Mouse (Mus musculus): ENCODE data around the gene Marf1.
"Not testable (repeated sequence)": the region's sequence is repeated elsewhere in the genome, so short reads cannot be mapped to it uniquely, and the experiment has no call there.

Marf1 gene

DNA sequence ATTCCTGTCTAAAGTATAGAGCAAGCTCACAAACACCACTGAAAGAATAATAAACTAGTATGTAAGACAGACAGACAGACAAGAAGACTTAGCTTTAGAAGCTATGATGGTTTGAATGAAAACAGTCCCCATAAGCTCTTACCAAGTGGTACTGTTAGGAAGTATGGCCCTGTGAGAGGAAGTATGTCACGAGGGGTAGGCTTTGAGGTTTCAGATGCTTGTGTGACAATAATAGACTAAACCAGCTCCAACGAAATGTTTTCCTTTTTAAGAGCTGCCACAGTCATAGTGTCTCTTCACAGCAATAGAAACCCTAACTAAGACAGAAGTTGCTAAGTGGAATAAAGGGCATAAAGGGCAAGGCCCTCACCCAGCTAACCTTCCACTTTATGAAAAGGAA, 28.1 kb downstream of the Marf1 start:
- DNase-seq (ENCODE audit: low spot score), result no peak

DNA sequence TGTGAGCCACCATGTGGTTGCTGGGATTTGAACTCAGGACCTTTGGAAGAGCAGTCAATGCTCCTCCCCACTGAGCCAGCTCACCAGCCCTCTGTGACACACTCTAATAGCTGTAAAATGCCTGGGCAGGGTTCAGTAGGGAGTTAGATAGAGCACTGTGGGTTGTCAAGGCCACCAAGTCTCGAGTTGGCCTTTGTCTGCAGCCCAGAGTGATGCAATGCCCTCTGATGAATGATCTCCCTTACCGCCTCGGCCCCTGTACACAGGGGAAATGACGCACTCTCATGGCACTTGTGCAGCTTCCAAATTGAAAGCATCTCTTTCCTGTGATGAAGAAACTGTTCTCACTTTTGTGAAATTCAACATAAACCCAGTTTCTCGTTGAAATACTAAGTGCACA, 31.3 kb downstream of the Marf1 start:
- DNase-seq (ENCODE audit: low spot score), result no peak

DNA sequence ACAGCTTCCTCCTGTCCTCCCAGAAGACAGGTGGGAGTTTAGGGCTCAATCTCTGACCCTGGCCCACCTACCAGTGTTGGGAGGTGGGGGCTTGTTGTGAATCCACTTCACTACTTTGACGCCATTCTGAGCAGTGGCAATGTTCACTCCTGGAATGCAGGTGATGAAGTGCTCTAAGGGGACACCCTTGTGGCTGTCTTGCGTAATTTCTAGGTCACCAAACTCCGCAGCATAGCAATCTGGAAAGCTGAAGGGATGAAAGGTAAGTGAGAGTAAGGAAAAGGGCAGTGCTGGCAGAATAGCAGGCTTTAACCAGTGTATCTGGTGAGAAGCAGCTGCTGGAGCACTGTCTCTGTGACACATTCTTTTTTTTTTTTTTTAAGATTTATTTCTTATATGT, 31.8 kb downstream of the Marf1 start:
- no peak for DNase-seq (ENCODE audit: low spot score)

DNA sequence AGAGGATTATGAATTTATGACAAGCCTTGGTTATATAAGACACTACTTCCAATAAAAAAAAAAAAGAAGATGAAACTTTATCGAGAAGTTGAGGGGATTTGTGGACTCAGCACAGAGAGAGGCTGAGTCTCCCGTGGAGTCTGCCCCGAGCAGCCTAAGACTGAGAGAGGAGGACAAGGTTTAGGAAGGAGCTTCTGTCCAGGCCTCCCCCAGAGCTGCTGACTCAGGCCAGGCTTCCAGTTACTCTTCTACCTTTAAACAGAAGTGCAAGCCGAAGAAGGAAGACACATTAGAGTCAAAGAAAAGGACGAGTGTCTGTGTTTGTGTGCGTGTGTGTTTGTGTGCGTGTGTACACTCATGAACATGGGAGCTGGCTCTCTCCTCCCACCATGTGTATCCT, 32.4 kb downstream of the Marf1 start:
- DNase-seq (ENCODE audit: low spot score), result no peak

DNA sequence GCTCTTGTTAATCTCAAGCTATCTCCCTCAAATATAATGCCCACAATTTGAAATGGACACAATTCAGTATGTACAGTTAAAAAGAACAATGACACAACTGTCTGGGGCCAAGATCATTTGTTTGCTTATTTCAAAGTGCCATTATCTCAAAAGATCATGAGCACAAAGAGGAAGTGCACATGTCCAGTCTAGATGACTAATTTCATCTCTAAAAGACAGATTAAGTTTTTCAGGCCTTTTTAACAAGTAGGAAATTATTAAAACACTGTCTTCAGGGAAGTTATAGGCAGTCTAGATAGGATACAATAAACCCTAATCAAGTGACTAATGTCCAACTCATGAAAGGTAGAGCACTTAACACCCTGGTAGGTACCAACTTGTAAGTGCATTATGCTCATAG, 34.2 kb downstream of the Marf1 start:
- no peak for DNase-seq (ENCODE audit: low spot score)

DNA sequence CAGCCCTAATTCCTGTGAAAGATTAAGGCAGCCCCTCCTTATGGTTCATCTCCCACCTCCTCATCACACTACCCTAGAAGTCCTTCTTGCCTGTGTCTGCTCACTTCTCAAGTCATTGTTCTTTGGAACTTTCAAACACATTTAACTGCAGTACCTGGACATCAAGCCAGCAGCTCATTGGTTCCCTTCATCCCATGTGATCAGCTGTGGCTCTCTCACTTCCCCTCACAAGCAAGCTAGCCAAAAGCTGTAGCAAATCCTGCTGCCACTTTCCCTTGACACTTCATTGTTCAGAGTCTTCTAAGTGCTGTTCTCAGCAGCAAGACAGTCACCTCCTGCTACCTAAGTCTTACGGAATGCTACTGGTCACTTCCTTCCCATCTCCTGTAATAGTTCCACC, 37.9 kb downstream of the Marf1 start:
- DNase-seq (ENCODE audit: low spot score), result no peak

DNA sequence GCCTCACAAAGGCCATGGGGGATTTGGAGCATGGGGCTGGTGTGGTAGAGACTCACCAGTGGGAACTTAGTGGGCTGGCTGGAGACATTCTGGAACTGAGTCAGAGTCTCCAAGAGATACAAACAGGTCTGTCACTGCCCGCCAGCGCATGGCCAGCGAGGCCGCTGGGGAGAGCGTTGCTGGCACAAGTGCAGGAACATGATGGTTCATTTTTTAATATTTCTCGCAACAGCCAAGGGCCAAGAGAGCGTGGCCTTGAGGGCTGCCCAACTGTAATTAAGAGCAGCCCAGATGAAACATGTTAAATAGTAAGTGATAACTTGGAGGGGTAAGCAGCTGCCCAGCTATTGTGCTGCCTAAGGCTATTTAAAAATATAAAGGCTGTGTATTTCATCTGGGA, 38.4 kb downstream of the Marf1 start:
- DNase-seq (ENCODE audit: low spot score), result no peak

DNA sequence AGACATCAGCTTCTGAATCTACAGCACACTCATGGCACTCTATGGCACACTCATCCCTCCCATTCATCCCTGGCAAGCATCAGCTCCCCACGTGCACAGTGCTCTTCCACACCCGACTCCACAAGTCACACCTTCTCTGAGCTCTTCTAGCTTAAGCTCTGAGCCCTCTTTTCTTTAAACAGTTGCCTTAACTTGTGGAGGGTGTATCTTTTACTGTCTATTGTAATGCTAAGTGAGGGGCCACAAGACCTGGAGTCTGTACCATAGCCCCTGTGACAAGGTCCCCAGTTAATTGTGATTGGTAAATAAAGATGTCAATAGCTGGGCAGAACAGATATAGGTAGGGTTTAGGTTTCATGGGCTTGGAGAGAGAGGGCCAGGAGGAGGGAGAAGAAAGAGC, 39.2 kb downstream of the Marf1 start:
- DNase-seq (ENCODE audit: low spot score), result no peak

DNA sequence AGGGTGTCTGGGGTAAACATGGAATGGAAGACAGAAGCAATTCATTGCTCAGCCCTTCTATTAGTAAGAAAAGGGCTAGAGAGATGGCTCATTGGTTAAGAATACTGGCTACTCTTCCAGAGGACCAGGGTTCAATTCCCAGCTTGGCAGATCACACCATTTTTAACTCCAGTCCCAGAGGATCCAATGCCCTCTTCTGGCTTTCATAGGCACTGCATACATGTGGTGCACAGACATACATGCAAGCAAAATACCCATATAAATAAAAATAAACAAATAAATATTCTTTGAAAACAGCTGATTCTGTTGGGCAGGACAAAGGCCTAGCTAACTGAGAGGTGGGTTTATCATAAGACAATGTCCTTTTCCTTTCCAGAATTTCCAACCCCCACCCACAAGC, 40.6 kb downstream of the Marf1 start:
- no peak for DNase-seq (ENCODE audit: low spot score)

DNA sequence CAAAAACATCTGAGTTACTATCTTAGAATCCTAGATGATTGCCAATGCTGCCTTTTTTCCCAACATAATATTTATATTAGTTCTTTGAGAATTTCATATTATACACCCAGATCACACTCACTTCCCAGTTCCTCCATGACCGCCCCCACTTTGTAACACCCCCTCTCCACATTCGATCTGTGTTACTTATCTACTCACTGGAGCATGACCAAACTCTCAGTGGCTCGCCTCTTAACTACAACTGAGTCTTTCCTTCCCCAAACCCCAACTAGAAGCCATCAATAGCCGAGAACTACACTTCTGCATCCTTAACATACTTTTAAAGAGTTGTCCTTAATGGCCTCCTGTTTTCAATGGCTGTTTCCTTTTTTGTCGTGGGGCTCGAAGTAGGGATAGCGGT, 41.6 kb downstream of the Marf1 start:
- DNase-seq (ENCODE audit: low spot score), result no peak

DNA sequence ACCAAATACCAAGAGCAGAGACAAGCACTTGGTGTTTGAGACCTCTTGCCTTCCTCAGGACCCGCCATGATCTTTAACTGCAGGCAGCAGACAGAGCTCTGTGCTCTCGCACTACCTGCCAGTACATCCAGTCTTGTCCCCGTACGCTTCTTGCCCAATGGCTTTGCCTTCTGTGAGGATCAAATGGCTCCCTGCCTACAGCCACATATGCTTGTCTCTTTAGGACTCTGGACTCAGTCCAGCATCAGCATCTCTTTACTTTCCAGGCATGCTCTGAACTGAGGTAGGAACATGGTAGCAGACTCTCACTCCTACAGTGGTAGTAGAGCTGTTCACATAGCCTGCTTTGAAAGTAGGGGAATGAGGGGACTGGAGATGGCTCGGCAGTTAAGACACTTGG, 42.2 kb downstream of the Marf1 start:
- no peak for DNase-seq (ENCODE audit: low spot score)

DNA sequence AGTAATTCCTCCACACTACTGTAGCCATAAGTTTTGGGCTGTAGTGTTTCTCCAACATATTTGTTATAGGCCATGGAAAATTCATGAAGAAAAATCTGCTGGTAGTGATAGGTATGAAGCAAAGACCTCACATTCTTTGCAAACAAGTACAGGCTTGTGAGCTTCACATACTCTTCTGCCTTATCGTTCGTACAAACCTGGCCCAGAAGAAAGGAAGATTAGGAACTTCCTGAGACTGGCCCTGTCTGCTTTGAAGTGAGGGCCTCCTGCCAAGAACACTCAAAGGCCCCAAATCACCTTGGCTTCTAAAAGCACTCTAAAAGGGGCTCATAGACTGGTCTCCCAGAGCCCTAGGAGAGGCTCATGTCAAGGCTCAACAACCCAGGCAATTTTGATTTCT, 45.9 kb downstream of the Marf1 start:
- DNase-seq (ENCODE audit: low spot score), result no peak

DNA sequence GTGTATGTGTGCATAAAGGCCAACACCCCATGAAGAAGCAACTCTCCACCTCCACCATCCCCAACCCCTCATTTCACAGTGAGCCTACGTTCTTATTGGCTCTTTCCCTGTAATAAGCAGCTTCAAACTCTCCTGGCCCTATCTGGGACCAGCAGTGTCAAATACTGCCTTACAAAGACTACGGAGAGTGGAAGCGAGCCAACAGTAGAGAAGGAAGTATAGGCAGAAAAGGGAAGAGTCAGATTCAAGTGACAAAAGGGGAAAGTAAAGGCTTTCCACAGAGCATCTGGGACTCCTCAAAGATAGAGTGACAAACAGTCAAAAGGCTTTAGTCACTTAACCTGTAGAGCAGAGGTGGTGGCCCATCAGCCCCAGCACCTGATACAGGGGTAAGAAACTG, 50.4 kb downstream of the Marf1 start:
- no peak for DNase-seq (ENCODE audit: low spot score)

DNA sequence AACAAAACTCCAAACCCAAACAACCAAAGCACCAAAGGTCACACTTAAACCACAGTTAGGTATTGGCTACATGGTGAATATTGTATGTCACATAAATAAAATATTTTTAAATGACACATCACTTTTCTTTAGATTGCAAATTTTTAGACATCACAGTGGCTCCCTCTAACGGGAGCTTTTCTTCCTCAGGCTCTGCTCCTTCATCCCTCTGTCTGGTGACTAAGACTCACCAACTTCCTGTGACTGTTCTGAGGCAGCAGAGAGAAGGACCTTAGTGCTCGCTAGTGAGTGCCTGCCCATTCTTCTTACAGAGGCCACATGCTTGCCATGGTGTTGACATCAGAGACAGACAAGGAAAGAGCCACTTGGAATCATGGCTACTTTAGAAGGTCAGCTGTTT, 51.0 kb downstream of the Marf1 start:
- DNase-seq (ENCODE audit: low spot score), result no peak

DNA sequence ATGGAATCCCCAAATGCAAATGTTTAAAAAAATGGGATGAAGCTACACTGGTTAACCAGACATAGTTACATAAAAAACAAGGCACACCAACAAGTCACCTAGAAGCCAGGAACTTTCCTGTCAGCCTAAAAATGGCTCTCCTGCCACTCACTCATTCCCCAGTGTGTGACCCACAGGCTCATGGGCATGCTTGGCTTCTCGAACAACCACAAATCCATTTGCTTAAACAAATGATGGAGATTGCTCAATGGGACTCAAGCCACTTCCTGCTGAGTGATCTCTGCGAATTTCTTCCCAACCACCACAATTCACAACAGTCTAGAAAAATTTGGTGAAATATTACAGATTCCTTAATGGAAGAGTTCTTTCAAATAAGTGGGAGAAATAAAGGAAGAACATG, 52.2 kb downstream of the Marf1 start:
- no peak for DNase-seq (ENCODE audit: low spot score)

DNA sequence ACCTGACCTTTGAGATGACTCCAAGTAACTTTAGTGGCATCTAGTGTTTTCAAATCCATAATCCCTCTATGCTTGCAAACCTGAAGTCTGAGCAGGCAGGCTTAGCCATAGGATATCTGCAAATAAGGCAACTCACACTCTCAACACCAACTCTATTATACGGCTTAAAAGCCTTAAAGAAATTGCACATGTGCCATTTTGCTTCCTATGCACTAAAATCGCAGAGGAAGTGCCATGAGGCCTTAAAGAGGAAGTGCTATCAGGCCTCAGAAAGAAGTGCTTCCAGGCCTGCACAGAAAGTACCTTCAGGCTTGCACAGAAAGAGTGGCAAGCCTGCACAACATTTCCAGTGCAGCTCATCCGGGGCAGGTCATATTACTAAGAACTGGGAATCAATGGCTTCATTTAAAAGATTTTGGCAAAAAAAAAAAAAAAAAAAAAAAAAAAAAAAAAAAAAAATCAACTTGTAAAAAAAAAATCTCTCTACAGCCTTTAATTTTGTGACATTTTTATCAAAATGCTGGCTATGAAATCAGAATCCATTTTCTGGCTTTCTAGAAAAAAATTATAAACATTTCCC, 53.4 kb downstream of the Marf1 start:
- DNase-seq (ENCODE audit: low spot score), result no peak

DNA sequence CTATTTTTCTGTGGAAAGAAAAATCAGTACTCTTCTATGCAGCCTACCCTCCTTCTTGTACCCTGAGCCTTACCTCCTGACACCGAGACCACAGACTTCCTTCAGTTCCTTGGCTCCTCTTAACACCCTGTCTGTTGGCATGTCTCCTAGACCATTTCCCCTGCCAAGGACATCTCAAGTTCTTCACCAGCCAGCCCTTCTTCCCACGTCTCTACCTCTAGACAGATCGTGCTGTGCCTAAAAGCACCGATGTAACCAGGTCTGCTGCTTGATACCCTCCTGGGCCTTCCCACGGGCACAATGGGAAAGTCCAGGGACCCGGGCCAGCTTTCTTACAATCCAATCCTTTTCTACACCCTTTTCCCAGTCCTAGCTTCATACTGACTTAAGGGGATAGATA, 57.3 kb downstream of the Marf1 start:
- DNase-seq (ENCODE audit: low spot score), result no peak

DNA sequence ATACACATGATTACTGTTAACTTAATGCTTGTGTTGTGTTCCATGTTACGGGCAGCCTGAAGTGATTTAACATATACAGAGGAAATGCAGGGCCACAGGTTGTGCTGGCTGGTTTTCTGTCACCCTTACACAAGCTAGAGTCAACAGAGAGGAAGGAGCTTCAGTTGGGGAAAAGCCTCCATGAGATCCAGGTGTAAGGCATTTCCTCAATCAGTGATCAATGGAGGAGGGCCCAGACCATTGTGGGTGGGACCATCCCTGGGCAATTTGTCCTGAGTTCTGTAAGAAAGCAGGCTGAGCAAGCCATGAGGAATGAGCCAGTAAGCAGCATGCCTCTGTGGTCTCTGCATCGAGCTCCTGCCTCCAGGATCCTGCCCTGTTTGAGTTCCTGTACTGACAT, 71.4 kb downstream of the Marf1 start:
- DNase-seq (ENCODE audit: low spot score), result no peak

DNA sequence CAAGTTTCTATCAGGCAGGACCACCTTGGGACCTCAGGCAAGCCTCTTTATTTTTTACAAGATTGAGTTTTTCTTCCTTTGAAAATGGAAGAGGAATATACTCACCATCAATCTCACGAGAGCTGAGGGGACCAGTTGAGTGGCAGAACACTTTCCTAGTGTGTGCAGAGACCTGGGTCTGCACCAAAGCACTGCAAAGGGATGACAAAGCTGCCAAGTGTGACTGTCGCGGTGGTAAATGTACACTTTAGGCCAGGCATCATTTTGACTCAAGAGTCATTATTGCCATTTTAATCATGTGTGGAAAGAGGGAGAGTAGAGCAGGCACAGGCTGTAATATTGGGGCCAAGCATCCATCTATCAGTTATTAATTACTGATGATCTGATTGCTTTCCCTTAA, 73.9 kb downstream of the Marf1 start:
- DNase-seq (ENCODE audit: low spot score), result no peak

DNA sequence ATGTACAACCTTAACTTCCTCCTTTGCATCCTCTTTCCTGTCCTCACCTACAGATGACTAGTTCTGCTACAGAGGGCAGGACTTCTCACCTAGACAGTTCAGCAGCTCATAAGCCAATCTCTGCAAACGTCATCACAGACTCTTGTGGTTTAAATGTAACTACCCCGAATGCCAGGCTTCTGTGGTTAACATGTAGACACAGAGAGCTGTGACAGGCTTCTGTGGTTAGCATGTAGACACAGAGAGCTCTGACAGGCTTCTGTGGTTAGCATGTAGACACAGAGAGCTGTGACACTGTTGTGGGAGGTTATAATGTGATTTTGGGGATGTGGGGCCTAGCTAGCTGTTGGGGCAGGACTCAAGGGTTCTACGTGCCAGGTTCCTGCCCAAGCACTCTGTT, 74.9 kb downstream of the Marf1 start:
- no peak for DNase-seq (ENCODE audit: low spot score)

DNA sequence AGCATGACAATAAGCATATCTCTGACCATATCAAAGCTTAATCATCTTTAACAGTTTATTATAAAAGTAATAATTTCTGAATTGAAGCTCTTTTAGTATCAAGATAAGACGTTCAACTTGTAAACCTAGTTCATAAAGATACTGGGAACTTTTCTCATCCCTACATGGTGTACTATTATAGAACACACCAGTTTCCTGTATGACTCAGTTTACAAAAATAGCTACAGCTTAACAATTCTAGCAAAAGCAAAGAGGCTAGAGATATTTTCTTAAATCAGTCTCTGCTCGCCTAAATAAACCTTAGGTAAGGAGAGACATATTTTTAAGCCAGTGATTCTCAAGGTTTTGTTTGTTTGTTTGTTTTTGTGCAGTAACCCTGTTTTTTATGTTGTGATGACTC, 80.2 kb downstream of the Marf1 start:
- no peak for DNase-seq (ENCODE audit: low spot score)

DNA sequence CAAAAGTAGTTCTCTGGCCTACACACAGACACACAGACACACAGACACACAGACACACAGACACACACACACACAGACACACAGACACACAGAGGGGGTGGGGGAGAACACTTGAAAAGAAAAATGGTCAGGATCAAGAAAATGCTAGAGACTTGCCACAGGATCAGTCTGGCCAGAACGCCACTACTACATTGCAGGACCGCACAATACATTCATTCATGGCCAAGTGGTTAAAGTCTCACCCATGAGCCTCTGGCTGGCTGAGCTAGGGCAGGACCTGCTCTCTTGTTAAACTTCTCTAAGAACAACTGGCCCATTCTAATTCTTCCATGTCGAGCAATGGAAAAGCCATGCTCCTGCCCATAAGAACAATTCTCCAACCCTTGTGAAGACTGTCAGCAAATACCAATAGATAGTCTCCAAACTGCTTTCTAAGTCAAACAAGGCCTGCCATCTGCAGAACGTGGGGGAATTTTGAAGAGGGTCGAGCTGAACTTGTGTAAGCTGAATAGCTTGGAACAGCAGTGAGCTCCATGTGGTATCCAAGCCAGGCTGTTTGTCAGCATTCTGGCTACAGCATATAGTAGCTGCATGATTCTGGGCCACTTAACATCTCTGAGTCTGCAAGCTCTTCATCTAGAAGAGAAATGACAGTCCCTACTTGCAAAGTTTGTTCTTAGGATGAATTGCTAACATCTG, 92.5 kb downstream of the Marf1 start:
- no peak for DNase-seq (ENCODE audit: low spot score)

DNA sequence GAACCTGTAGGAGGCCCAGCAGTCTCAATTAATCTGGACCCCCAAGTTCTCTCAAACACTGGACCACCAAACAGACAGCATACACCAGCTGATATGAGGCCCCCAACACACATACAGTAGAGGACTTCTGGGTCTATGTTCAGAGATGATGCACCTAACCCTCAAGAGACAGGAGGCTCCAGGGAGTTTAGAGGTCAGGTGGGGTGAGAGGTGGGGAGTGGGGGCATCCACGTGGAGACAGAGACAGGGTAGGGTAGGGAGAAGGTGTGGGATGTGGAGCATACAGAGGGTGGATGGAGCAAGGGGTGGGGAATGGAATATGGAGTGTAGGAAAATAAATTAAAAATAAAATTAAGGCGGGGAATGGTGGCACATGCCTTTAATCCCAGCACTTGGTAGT, 94.5 kb downstream of the Marf1 start:
- DNase-seq (ENCODE audit: low spot score), result not testable (repeated sequence)

DNA sequence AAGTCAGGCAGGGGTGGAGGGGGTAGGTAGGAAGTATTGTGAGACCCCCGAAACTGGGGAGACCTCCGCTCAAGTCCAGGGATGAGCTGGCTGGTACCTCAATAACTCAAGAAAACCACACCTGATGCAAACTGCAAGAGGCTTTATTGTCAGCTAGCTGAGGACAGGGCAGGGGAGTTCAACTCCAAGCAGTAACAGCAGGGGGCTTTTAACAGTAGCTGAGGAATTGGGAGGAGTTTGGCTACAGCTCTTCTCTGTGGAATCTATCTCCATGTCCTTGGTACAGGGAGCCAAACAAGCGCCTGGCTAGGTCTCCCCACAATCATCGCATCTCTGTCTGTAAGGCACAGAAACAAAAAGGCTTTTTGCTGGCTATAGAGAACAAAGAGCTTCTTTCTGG, 96.6 kb downstream of the Marf1 start:
- DNase-seq (ENCODE audit: low spot score), result not testable (repeated sequence)

DNA sequence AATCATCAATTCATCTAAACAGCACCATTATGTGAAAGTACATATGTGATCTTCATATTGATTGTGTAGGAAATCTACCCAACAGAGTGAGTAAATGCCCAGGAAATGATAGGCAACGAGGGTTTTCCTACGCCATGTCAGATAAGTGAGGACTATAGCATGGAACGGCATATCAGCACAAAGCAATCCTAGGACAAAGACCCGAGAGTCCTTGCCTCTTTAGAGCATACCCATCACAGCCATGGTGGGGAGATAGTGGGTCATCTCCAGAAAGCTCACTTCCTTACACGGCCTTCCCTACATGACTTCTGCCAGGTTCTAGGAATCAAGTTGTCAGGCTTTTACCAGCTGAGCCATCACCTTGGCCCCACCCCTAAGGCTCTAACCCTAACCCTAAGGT, 103.3 kb downstream of the Marf1 start:
- no peak for DNase-seq (ENCODE audit: low spot score)
